10 mouse cellular contexts compared by ENCODE assay signal in genomic region chr13:63985590-63985989, GRCm38 (mm10).
DNase-seq lines count a peak whose midpoint lies in the region; ATAC-seq and TF ChIP-seq lines count a peak whose summit lies in the region.
"Had no signal": no experiment of that assay in that cellular context is flagged by ENCODE, and none has a peak within 500 bp of the region (broad histone marks: within the 10 kb centered on the region; RNA-seq: fewer than 3 reads in every experiment).

No protein-coding gene starts in this region.

- 0 out of 2 replicates have a peak, but pooled peaks have one; percentile 7 for TF ChIP-seq CTCF in stomach, postnatal 0 days (IDR thresholded peaks at IDR 0.05; ENCODE audit: low read depth)

- no peak overlapping the region for H3K4me2 ChIP-seq in midbrain, embryonic 12.5 days (replicated peaks)
- H3K4me2 ChIP-seq in forebrain, embryonic 13.5 days, result no peak overlapping the region
- H3K4me2 ChIP-seq in limb, embryonic 15.5 days, result no peak overlapping the region
- H3K4me2 ChIP-seq in stomach, postnatal 0 days (replicated peaks; ENCODE audit: low read depth), result no peak overlapping the region

- H3K27me3 ChIP-seq in midbrain, embryonic 12.5 days, result peaks cover 36% of the 10 kb centered on the region
- peaks cover 15% of the 10 kb centered on the region for H3K27me3 ChIP-seq in midbrain, embryonic 10.5 days (ENCODE audit: low read depth, poor library complexity, severe bottlenecking)
- peaks cover 90% of the 10 kb centered on the region for H3K27me3 ChIP-seq in forebrain, embryonic 13.5 days
- H3K27me3 ChIP-seq in limb, embryonic 15.5 days, result no peaks in the 10 kb centered on the region
- H3K27me3 ChIP-seq in stomach, postnatal 0 days (ENCODE audit: control insufficient read depth, insufficient read depth, low read length), result no peaks in the 10 kb centered on the region

- no peaks in the 10 kb centered on the region for H3K9me3 ChIP-seq in midbrain, embryonic 12.5 days
- H3K9me3 ChIP-seq in midbrain, embryonic 10.5 days (replicated peaks), result no peaks in the 10 kb centered on the region
- no peaks in the 10 kb centered on the region for H3K9me3 ChIP-seq in forebrain, embryonic 13.5 days (replicated peaks)
- no peaks in the 10 kb centered on the region for H3K9me3 ChIP-seq in limb, embryonic 15.5 days
- no peaks in the 10 kb centered on the region for H3K9me3 ChIP-seq in stomach, postnatal 0 days (ENCODE audit: control insufficient read depth, low read length)

- no peak overlapping the region for H3K4me3 ChIP-seq in midbrain, embryonic 12.5 days
- H3K4me3 ChIP-seq in midbrain, embryonic 10.5 days, result no peak overlapping the region
- no peak overlapping the region for H3K4me3 ChIP-seq in forebrain, embryonic 13.5 days
- H3K4me3 ChIP-seq in limb, embryonic 15.5 days, result no peak overlapping the region
- no peak overlapping the region for H3K4me3 ChIP-seq in stomach, postnatal 0 days (ENCODE audit: low read depth, low read length)
- H3K4me3 ChIP-seq: layer of hippocampus, adult 2 months had no signal

- peaks cover 27% of the 10 kb centered on the region for H3K4me1 ChIP-seq in midbrain, embryonic 12.5 days
- H3K4me1 ChIP-seq in midbrain, embryonic 10.5 days, result peaks cover 25% of the 10 kb centered on the region
- peaks cover 27% of the 10 kb centered on the region for H3K4me1 ChIP-seq in forebrain, embryonic 13.5 days
- peaks cover 23% of the 10 kb centered on the region for H3K4me1 ChIP-seq in limb, embryonic 15.5 days
- peaks cover 2% of the 10 kb centered on the region; the same call in 1 of the 2 replicates for H3K4me1 ChIP-seq in stomach, postnatal 0 days (replicated peaks; ENCODE audit: control insufficient read depth, insufficient read depth)

- no peak overlapping the region for H3K27ac ChIP-seq in midbrain, embryonic 12.5 days (replicated peaks)
- no peak overlapping the region for H3K27ac ChIP-seq in midbrain, embryonic 10.5 days (replicated peaks)
- no peak overlapping the region for H3K27ac ChIP-seq in forebrain, embryonic 13.5 days
- peak overlapping the region; percentile 27; the same call in 1 of the 2 replicates for H3K27ac ChIP-seq in limb, embryonic 15.5 days
- peak overlapping the region; percentile 46; the same call in 1 of the 2 replicates for H3K27ac ChIP-seq in stomach, postnatal 0 days (replicated peaks)
- H3K27ac ChIP-seq: layer of hippocampus, adult 2 months had no signal

- peak; percentile 59 for ATAC-seq in midbrain, embryonic 12.5 days (ENCODE audit: low FRiP score, low read depth)
- ATAC-seq in forebrain, embryonic 13.5 days, result peak; percentile 93
- no peak for ATAC-seq in limb, embryonic 15.5 days (ENCODE audit: insufficient number of reproducible peaks, low FRiP score, low TSS enrichment, low read depth)
- ATAC-seq in stomach, postnatal 0 days (ENCODE audit: low FRiP score, low TSS enrichment), result no peak

- TF ChIP-seq EP300 in stomach, postnatal 0 days (optimal IDR thresholded peaks at IDR 0.05), result no peak

- no peaks in the 10 kb centered on the region for H3K36me3 ChIP-seq in midbrain, embryonic 12.5 days
- no peaks in the 10 kb centered on the region for H3K36me3 ChIP-seq in midbrain, embryonic 10.5 days
- H3K36me3 ChIP-seq in forebrain, embryonic 13.5 days (ENCODE audit: poor library complexity, severe bottlenecking), result no peaks in the 10 kb centered on the region
- no peaks in the 10 kb centered on the region for H3K36me3 ChIP-seq in limb, embryonic 15.5 days
- no peaks in the 10 kb centered on the region for H3K36me3 ChIP-seq in stomach, postnatal 0 days (ENCODE audit: control insufficient read depth, insufficient read depth, low read length)

- 32% methylated on average over 4 of the region's 4 CpGs for WGBS in midbrain, embryonic 12.5 days
- 42% methylated on average over 4 of the region's 4 CpGs for WGBS in midbrain, embryonic 10.5 days
- 8% methylated on average over 4 of the region's 4 CpGs for WGBS in forebrain, embryonic 13.5 days
- WGBS in limb, embryonic 15.5 days, result 10% methylated on average over 4 of the region's 4 CpGs
- 42% methylated on average over 4 of the region's 4 CpGs for WGBS in stomach, postnatal 0 days

- DNase-seq in midbrain, embryonic 10.5 days (ENCODE audit: low spot score), result no peak
- no peak for DNase-seq in stomach, postnatal 0 days (ENCODE audit: low spot score)
- DNase-seq in cerebellum, adult 18-20 months, result no peak
- DNase-seq in frontal cortex, postnatal 14 days (ENCODE audit: low spot score in 2 of 2), result no peak
- DNase-seq: heart, postnatal 10 days; right cerebral cortex, adult 18-20 months had no signal

- no peak overlapping the region for H3K9ac ChIP-seq in midbrain, embryonic 12.5 days (replicated peaks)
- H3K9ac ChIP-seq in forebrain, embryonic 13.5 days, result no peak overlapping the region
- H3K9ac ChIP-seq in limb, embryonic 15.5 days, result no peak overlapping the region
- H3K9ac ChIP-seq in stomach, postnatal 0 days (ENCODE audit: low read length), result no peak overlapping the region

Comparison
In these comparisons a context has a peak if more than half of its experiments do, and no peak if none do; other contexts are left out.
1. ATAC-seq: peak in midbrain, embryonic 12.5 days (single experiment) and forebrain, embryonic 13.5 days (single experiment); none in limb, embryonic 15.5 days (single experiment) and stomach, postnatal 0 days (single experiment).
2. H3K27ac ChIP-seq: peak in limb, embryonic 15.5 days (single experiment) and stomach, postnatal 0 days (single experiment); none in midbrain, embryonic 12.5 days (single experiment), midbrain, embryonic 10.5 days (single experiment) and forebrain, embryonic 13.5 days (single experiment).